Mouse (Mus musculus): Measurements from ENCODE around the gene Nipbl. TPM values are rescaled to one million over a fixed set of nuclear protein-coding genes. Genes with fewer than 3 reads are reported as not detected.
"Not testable (repeated sequence)": the region's sequence is repeated elsewhere in the genome, so short reads cannot be mapped to it uniquely, and the experiment has no call there.

Gene Nipbl
- 40.3 and 48.7 TPM in 2 replicates for polyA plus RNA-seq (2011; ENCODE audit: insufficient read length, low read depth, missing spikeins)

DNA sequence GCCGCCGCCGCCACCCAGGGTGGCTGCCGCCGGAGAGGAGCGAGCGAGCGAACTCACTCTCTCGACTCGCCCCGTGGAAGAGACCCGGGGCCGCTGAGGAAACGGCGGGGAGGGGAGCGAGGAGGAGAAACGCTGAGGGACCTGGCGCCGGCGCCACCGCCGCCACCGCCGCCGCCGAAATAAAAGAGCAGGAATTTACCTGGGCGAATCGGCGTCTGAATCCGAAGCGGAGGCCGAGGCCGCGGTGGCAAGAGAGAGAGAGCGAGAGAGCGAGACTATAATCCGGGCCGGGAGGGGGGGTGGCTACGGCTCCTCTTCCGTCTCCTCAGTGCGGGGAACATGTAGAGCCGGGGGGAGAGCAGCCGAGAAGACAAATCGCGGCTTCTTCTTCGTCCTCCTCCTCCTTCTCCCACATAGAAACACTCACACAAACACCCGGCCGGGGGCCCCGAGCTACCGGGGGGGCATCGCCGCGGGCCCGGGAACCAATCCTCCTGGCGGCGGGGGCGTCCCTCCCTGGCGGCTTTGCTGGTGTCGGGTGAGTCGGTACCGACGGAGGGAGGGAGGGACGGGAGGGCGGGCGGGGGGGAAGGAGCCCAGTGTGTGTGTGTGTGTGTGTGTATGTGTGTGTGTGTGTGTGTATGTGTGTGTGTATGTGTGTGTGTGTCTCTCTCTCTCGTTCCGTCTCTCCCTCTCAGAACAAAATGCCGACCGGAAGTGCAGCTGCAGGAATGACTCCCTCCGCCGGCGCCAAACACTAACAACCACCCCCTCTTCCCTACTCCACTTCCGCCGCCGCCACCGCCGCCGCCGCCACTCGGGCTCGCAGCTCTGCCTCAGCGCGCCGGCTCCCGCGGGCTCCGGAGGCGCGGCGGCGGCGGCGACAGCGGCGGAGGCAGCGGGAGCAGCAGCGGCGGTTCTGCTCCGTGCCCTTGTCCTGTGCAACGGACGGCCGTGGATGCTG lies at the start of gene Nipbl:
TSS of gene Nipbl (minus strand) at position 538 of the 964 bp plus-strand sequence.
- Histone ChIP-seq H3K4me1 (ENCODE audit: control insufficient read depth, insufficient read depth, low read length) (peaks cover 4% of the 10 kb centered on the region; the same call in 1 of the 2 replicates), H3K4me3 (ENCODE audit: insufficient read depth, low read length) (peak within 1 kb of the TSS; percentile 95), H3K27ac (ENCODE audit: insufficient read depth, low read length) (peak within 1 kb of the TSS; percentile 94)
- TF ChIP-seq CTCF (IDR thresholded peaks at IDR 0.05; ENCODE audit: borderline replicate concordance, insufficient read depth, low read length) (no peak), POLR2A (IDR thresholded peaks at IDR 0.05; ENCODE audit: low read depth, low read length) (peak; percentile 57; the same call in 1 of the 2 replicates)

DNA sequence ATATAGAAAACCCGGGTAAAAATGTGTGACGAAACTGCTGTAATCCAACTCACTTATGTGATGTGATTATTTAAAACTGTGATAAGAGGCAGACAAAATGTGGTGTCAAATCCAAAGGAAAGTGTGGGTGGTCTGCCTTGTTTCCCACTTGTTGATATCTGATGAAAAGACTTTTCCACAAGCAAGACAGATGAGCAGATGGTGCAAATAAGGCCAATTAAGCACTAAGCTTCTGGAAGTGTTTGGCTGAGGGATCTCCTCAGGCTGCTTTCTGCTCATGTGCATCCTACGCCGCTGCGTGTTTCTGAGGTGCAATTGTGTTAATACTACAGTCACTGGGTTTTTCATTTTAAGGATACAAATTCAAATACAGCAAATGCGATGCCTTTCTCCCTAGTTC lies 41.0 kb upstream of the Nipbl start:
- no peak for TF ChIP-seq CTCF (IDR thresholded peaks at IDR 0.05; ENCODE audit: borderline replicate concordance, insufficient read depth, low read length)
- no peak for TF ChIP-seq POLR2A (IDR thresholded peaks at IDR 0.05; ENCODE audit: low read depth, low read length)
- Histone ChIP-seq H3K4me1 (ENCODE audit: control insufficient read depth, insufficient read depth, low read length) (no peaks in the 10 kb centered on the region), H3K27ac (ENCODE audit: insufficient read depth, low read length) (no peak overlapping the region), H3K4me3 (ENCODE audit: insufficient read depth, low read length) (no peak overlapping the region)

DNA sequence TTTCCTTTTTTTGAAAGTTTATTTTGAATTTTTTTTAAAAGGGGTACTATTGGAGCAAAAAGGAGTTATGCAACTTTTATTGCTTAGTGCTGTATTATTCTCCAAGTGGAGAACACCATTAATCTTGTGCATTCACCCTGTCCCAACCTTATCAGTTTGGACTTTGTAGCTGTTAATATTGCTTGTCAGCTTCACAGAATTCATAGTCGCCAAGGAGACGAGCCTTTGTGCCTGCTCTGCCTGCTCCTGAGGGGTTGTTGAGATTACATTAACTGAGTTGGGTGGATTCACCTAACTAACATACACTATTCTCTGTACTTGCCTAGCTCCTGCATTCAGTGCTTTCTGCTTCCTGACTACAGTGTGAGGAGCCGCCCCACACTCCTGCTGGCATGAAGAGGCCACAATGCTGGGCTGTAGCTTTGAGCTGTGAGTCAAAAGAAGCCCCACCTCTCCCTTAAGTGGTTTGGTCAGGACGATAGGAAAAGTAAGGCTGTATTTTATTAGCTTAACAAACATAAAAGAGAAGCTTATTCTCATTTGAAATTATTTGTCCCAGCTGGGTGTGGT lies 24.8 kb upstream of the Nipbl start:
- Histone ChIP-seq H3K27ac (ENCODE audit: insufficient read depth, low read length) (no peak overlapping the region), H3K4me3 (ENCODE audit: insufficient read depth, low read length) (no peak overlapping the region), H3K4me1 (ENCODE audit: control insufficient read depth, insufficient read depth, low read length) (no peaks in the 10 kb centered on the region)
- TF ChIP-seq POLR2A (IDR thresholded peaks at IDR 0.05; ENCODE audit: low read depth, low read length) (no peak), CTCF (IDR thresholded peaks at IDR 0.05; ENCODE audit: borderline replicate concordance, insufficient read depth, low read length) (no peak)

DNA sequence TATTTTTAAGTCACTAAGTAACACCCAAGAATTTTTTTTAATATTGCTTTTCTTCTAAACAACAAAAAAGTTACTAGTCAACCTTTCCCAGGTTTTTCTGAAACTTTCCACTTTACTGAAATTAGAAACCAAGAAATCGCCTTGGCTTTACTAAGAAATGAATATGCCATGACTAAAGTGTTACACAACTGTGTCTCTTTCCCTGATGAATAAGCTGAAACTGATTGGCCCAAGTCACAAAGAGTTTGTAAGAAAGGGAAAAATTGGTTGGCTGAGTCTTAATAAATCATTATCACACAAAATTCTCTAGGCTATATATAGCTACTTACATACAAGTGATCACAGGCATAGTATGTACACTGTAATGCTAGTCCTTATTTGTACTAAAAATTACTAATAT lies 19.3 kb upstream of the Nipbl start:
- no peak overlapping the region for H3K27ac ChIP-seq (ENCODE audit: insufficient read depth, low read length)
- TF ChIP-seq CTCF (IDR thresholded peaks at IDR 0.05; ENCODE audit: borderline replicate concordance, insufficient read depth, low read length) (no peak), POLR2A (IDR thresholded peaks at IDR 0.05; ENCODE audit: low read depth, low read length) (no peak)
- H3K4me1 ChIP-seq (ENCODE audit: control insufficient read depth, insufficient read depth, low read length): no peaks in the 10 kb centered on the region
- H3K4me3 ChIP-seq (ENCODE audit: insufficient read depth, low read length): no peak overlapping the region

DNA sequence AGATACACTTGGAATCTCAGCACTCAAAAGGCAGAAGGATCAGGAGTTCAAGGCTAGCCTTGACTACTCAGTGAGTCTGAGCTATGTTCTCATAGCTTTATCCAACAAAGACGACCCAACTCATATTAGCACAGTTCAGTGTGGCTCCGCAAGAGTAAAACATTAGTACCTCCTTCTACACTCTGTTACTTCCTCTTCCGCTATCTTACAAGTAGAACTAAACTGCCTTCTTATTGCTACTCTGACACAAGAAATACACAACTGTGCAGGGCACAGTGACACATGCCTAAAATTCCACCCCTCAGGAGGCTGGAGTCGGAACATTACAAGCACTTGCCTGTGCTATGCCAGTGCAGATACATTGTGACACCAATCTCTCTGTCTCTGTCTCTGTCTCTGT lies 18.5 kb upstream of the Nipbl start:
- Histone ChIP-seq H3K27ac (ENCODE audit: insufficient read depth, low read length) (peak overlapping the region; percentile 47; the same call in 1 of the 2 replicates), H3K4me1 (ENCODE audit: control insufficient read depth, insufficient read depth, low read length) (no peaks in the 10 kb centered on the region), H3K4me3 (ENCODE audit: insufficient read depth, low read length) (no peak overlapping the region)
- TF ChIP-seq POLR2A (IDR thresholded peaks at IDR 0.05; ENCODE audit: low read depth, low read length) (no peak), CTCF (IDR thresholded peaks at IDR 0.05; ENCODE audit: borderline replicate concordance, insufficient read depth, low read length) (no peak)

DNA sequence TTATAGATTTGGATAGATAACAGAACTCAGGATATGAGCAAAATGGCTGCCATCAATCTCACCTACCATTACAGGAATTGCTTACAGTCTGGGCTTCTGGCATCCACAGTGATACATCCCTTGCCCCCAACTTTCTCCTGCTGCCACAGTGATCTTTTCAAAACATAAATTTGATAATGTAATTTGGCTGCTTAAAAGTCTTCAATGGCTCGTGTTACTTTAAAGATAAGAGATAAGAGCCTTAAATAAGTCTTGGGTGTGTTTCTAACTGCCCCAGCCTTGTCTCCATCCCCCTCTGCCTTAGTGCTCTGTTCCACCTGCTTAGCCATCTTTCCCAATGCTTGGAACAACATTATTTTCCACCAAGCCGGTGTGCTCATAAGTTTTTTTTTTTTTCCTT lies 16.6 kb upstream of the Nipbl start:
- no peak for TF ChIP-seq POLR2A (IDR thresholded peaks at IDR 0.05; ENCODE audit: low read depth, low read length)
- TF ChIP-seq CTCF (IDR thresholded peaks at IDR 0.05; ENCODE audit: borderline replicate concordance, insufficient read depth, low read length): no peak
- no peaks in the 10 kb centered on the region for H3K4me1 ChIP-seq (ENCODE audit: control insufficient read depth, insufficient read depth, low read length)
- no peak overlapping the region for H3K4me3 ChIP-seq (ENCODE audit: insufficient read depth, low read length)
- no peak overlapping the region for H3K27ac ChIP-seq (ENCODE audit: insufficient read depth, low read length)

DNA sequence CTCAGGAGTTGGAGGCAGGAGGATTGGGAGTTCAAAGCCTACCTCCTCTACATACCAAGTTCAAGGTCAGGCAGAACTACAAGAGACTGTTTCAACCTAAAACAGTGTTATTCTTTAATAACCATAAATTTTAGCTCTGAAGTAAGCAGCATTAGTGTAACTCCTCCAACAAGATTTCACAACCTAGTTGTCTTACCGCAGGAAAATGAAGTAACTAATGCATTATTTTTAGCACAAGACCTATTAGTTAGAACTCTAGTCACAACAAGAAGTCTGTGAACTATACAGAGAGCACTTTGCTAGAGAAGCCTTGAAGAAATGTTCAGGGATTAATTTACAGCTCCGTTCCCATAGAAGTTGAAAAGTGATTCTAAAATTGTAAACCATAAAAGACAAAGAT lies 15.7 kb upstream of the Nipbl start:
- TF ChIP-seq POLR2A (IDR thresholded peaks at IDR 0.05; ENCODE audit: low read depth, low read length): no peak
- TF ChIP-seq CTCF (IDR thresholded peaks at IDR 0.05; ENCODE audit: borderline replicate concordance, insufficient read depth, low read length): no peak
- Histone ChIP-seq H3K27ac (ENCODE audit: insufficient read depth, low read length) (no peak overlapping the region), H3K4me3 (ENCODE audit: insufficient read depth, low read length) (no peak overlapping the region), H3K4me1 (ENCODE audit: control insufficient read depth, insufficient read depth, low read length) (no peaks in the 10 kb centered on the region)

DNA sequence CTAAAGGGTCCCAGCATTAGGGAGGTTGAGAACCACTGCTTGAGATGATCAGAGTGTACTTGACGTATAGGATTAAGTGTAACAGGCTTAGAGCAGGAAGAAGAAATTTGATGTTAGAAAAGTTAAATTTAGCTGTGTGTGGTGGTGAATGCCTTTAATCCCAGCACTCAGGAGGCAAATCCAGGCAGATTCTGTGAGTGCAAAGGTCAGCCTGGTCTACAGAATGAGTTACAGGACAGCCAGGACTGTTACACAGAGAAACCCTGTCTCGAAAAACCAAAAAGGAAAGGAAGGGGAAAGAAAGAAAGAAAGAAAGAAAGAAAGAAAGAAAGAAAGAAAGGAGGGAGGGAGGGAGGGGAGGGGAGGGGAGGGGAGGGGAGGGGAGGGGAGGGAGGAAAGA lies 12.0 kb upstream of the Nipbl start:
- H3K4me1 ChIP-seq (ENCODE audit: control insufficient read depth, insufficient read depth, low read length); H3K27ac ChIP-seq (ENCODE audit: insufficient read depth, low read length); H3K4me3 ChIP-seq (ENCODE audit: insufficient read depth, low read length): not testable (repeated sequence)

DNA sequence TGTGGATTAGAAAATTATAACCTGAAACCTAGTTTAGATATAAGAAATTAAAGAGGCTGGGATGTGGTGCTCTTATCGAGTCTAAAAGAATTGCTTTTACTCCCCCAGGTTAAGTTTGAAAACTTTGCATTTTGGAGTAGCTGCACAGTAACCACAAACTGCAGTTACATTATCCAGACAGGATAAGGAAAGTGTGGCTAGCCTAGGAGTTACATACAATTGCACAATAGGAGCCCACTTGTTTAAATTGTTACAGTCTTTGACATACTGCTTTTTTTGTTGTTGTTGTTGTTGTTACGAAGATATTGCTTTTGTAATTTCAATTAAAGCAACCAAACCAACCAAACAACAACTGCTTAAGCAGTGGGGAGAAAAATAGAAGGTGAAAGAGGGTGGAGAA lies 11.2 kb upstream of the Nipbl start:
- H3K27ac ChIP-seq (ENCODE audit: insufficient read depth, low read length): no peak overlapping the region
- no peak overlapping the region for H3K4me3 ChIP-seq (ENCODE audit: insufficient read depth, low read length)
- TF ChIP-seq CTCF (IDR thresholded peaks at IDR 0.05; ENCODE audit: borderline replicate concordance, insufficient read depth, low read length) (no peak), POLR2A (IDR thresholded peaks at IDR 0.05; ENCODE audit: low read depth, low read length) (no peak)
- H3K4me1 ChIP-seq (ENCODE audit: control insufficient read depth, insufficient read depth, low read length): no peaks in the 10 kb centered on the region

DNA sequence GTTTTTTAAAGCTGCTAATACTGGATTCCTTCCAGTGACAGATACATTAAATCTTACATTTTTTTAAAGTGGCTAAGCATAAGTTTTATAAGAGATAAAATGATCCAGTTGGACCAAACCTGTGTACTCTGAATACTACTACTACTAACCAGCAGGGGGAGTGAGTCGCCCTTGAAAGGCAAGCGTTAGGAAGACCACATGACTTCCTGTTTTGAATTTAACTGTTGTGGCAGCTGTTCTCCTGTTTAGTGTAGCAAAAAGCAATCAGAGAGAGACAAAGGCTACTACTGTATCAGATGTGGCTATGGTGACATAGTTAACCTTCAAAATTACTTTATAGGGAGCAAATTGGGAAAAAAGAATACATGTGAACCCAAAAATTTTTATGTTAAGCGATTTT lies 6.8 kb upstream of the Nipbl start:
- H3K4me1 ChIP-seq (ENCODE audit: control insufficient read depth, insufficient read depth, low read length): peaks cover 4% of the 10 kb centered on the region; the same call in 1 of the 2 replicates
- no peak overlapping the region for H3K27ac ChIP-seq (ENCODE audit: insufficient read depth, low read length)
- H3K4me3 ChIP-seq (ENCODE audit: insufficient read depth, low read length): no peak overlapping the region
- TF ChIP-seq CTCF (IDR thresholded peaks at IDR 0.05; ENCODE audit: borderline replicate concordance, insufficient read depth, low read length): no peak
- TF ChIP-seq POLR2A (IDR thresholded peaks at IDR 0.05; ENCODE audit: low read depth, low read length): no peak

All from embryonic fibroblast, embryonic 13.5 days (primary cell).